Mouse (Mus musculus) megakaryocyte-erythroid progenitor cell, adult 5-6 weeks (primary cell): ENCODE data around the gene Tdrd12. TPM values are rescaled to one million over a fixed set of nuclear protein-coding genes. Genes with fewer than 3 reads are reported as not detected.
"Not testable (repeated sequence)": the region's sequence is repeated elsewhere in the genome, so short reads cannot be mapped to it uniquely, and the experiment has no call there.

ENCODE experiments used
- ATAC-seq: replicated peaks from 2 replicates; pipeline ENCODE4 v1.8.0; 2016; ENCODE audit warnings: mild to moderate bottlenecking, inconsistent platforms; ENCODE audit not compliant: severe bottlenecking, poor library complexity, low FRiP score, low TSS enrichment
- total RNA-seq, 2 experiments: library from RNA; stranded (forward) in 1 of 2; stranded (reverse) in 1 of 2; fragments of 200-1000, 215-1000 nt in 1 of 2; fragments of >200 nt in 1 of 2; fragmentation: Nextera tagmentation in 1 of 2; gene quantifications; 2 replicates each; pipeline ENCODE4 v1.2.3; 2014 to 2017

The Tdrd12 gene
- total RNA-seq (2014; fragmentation: Nextera tagmentation): 0.11 TPM in 1 of 2 replicates, not detected in the other
- total RNA-seq (2017): not detected in 2 replicates

- ATAC-seq: 0 out of 2 replicates have a peak, but pooled peaks have one; percentile 30
These were observed at the start of gene Tdrd12 for GRCm38 (mm10) chr7:35537562-35537961. TSS of gene Tdrd12 (minus strand) at chr7:35537745.

DNA sequence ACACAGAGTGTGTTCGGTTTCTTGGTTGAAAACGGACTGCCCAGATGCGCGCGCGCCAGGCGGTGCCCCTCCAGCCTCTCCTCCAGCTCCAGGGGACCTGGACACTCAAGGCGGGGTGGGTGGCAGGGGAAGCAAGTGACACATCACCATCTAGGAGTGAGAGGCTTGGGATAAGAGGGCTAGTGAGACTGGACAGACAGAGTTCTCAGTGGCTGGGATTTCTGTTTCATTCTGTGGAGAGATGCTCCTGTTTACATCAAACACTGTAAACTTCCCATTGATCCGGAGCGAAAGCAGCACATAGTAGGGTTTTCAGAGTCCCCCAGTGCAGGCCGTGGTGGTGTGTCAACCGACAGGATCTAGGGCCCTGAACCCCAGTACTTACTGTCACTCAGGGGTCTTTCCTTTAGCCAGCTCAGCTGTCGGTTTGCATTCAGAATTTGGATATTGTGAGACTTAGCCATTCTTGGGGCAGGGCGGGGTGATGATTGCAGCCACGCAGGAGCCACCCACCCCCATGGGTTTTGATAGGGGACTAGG lies 49.4 kb upstream of the Tdrd12 start:
- no peak for ATAC-seq

- peak; percentile 82 for ATAC-seq
These were observed 48.7 kb upstream of the Tdrd12 start, which contains the start of gene Ankrd27 for GRCm38 (mm10) chr7:35586055-35586905. TSS of gene Ankrd27 (plus strand) at chr7:35586244.

- peak; percentile 46 for ATAC-seq
These were observed 47.9 kb upstream of the Tdrd12 start, which contains the start of gene Rgs9bp for GRCm38 (mm10) chr7:35585191-35586054. TSS of gene Rgs9bp (minus strand) at chr7:35585582.

- ATAC-seq: no peak
These were observed 47.2 kb upstream of the Tdrd12 start for GRCm38 (mm10) chr7:35584786-35585190.

DNA sequence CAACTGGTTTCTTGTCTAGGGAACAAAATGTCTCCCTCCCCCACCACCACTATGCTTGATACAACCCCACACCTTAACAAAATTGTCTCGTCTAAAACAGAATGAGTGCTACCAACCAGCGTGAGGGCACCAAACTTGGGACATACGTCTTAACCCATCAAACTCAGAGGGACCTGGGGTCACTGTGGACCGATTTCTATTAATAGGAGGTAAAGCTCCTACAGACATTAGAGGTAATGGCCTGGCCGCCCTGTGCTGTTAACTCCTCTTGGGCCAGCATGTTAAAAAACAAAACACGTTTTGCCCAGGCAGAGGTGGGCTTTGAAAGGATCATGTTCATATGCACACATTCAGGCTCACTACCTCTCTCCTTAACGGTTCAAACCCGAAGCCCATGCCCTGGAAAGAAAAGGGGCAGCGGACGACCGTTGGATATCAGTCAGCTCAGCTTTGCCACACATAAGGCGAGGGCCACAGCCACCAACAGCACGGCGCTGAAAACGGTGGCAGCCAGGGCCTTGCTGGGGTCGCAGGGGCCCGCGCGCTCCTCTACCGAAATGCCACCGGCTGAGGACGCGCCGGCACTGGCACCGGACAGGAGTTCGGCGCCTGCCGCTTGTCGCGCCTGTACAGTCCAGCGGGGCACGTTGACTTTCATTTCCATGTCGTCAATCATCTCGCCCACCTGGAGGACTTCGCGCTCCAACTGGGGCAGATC lies 46.7 kb upstream of the Tdrd12 start:
- no peak for ATAC-seq

DNA sequence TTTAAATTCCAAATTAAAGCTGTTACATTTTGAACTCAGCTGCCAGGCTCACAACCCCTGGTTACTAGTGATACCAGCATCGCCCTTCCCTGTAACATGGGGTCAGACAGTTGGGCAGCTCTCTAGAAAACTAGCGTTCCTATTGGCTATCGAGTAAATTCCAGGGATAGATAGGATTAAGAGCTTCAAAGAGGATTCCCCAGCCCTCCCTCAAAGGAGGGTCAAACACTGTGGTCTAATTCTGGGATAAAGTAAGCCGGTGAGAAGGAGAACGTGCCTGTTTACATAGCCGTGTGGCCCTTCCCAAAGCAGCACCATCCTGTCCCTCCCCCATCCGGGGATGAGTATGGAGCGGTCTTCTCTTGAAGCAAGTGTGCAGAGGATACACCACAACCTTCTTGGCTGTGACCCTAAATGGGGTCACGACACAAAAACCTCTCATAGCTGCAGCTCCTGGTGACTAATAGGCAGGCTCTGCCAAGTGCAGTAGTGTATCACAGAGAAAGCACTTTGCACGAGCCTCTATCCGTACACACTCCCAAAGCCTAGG lies 46.0 kb upstream of the Tdrd12 start:
- no peak for ATAC-seq

DNA sequence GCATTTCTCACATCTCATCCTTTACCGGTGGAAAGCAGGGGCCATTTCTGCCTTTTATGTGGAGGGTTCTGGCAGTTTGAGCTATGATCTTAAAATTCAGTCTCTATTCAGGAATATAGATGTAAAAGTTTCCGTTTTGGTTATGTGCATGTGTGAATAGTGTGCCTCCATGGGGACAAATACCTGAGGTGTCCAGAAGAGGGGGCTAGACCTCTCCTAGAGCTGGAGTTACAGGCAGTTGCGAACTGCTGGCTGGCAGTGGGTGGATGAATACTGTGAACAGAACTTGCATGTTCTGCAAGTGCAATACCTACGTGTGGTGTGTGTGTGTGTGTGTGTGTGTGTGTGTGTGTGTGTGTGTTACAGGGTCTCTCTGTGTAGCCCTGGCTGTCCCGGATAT lies 45.2 kb upstream of the Tdrd12 start:
- no peak for ATAC-seq

DNA sequence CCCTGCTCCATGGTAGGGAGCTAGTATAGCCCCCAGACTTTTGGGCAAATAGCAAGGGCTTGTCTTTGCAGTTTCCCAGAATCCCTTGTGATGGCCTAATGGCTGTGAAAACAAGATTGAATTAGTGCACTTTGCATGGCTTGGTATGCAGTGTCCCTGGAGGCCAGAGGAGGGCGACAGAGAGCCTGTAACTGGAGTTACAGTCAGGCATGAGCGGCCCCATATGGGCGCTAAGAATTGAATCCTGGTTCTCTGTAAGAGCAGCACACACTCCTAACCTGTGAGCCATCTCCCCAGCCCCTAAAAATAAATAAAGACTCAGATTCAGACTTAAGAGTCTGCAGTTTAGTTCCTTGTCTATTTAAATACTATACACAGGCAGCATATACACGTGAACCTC lies 42.3 kb upstream of the Tdrd12 start:
- peak; percentile 75 for ATAC-seq

GRCm38 (mm10) chr7:35570883-35571282 lies 33.3 kb upstream of the Tdrd12 start:
- ATAC-seq: not testable (repeated sequence)

GRCm38 (mm10) chr7:35569724-35570123 lies 32.2 kb upstream of the Tdrd12 start:
- not testable (repeated sequence) for ATAC-seq

DNA sequence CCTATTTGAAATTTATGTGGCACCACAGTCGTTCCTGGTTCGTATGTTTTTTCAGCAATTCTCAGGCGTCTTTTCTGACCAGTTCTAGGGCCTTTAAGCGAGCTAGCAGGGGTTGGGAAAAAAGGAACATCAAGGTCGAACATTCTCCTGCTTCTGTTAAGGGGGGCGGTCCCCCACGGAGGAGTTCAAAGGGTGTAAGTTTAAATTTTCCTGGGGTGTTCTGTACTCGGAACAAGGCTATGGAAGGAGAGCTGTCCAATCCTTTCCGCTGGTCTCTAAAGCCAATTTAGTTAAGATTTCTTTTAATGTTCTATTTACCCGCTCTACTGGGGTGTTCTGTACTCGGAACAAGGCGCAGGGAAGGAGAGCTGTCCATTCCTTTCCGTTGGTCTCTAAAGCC lies 28.4 kb upstream of the Tdrd12 start:
- not testable (repeated sequence) for ATAC-seq

DNA sequence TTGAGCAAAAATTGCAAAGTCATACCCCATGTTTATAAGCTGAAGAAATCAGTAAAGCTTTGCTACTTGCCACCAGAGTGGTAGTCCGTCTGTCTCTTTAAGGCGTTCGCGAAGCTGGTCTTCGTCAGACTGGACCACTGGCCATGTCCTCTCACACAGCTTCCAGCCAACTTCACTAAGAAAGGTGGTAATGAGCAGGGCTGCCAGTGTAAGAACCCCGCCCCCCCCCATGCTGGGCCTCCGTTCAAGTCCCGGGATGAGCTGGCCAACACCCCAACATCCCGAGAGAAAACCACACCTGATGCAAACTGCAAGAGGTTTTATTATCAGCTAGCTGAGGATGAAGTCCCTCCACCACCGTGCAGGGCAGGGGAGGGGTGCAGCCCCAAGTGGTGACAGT lies 27.3 kb upstream of the Tdrd12 start:
- ATAC-seq: not testable (repeated sequence)

DNA sequence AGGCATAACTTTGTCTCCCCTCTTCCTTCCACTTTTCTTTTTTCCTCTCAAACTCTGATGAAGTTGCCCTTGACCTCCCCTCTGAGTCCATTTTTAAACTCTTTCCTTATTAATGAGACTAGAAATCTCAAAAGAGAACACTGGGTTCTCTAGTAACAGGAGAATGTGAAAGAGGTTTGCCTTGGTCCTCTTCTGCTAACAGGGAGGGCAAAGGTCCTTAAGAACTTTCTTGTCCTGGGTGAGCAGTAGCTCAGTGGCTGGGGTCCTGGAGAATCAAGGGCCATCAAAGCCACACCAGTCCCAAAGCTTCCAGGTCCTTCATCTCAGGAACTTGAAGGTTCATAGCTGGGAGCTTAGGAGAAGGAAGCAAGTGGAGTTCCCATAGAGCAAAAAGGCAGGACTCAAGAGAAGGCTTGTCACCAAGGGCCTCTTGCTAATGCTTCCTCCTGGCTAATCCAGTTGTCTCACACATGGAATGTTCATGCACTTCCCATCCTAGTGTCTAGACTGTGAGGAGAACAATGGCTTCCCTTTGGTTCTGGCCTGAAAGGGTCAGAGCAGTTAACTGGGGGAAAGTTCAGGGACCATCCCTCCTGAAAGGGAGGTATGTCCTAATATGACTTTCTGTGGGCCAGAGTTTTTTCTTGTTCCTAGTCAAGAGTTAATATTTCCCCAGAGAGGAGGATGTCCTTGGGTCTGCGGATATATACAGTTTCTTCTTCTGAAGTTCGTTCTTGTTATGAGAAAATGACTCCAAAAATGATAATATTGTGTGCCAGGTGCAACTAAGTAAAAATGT lies 26.7 kb upstream of the Tdrd12 start:
- no peak for ATAC-seq

DNA sequence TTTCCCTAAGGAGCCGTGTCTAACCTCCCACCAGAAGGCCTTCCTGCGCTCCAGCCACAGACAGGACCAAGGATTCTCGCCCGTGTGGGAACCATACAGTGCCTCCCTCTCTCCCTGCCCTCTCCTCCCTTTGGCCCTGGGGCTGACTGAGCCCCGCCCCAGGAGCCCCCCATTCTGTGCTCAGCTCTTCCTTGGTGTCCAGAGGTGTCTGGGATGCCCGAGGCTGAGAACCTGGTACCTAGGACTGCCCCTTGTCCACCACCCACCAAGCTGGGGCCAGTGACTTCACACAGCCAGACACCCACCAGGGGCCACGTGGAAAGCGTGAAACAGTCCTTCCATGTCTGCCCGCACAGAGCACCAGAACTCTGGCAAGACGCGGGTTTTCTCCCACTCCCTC lies 25.5 kb upstream of the Tdrd12 start:
- ATAC-seq: no peak

GRCm38 (mm10) chr7:35559838-35560237 lies 22.3 kb upstream of the Tdrd12 start:
- ATAC-seq: peak; percentile 41

DNA sequence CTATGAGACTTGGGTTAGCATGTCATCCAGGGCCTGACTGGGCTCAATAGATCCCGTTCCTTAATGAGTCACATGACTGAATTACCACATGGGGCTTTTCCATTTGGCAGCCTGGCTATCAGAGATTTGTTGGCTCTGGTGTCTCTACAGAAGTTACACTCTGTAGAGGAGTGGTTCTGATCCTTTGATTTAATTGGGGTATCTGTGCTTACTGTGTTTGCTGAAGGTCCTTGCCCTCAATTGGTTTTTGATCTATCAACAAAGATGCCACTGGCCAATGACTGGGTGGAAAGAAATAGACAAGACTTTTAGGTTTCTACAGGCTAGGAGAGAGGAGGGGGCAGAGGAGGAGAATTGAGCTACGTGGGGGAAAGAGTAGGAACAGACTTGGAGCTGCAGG lies 21.1 kb upstream of the Tdrd12 start:
- no peak for ATAC-seq

GRCm38 (mm10) chr7:35557577-35557976 lies 20.0 kb upstream of the Tdrd12 start:
- ATAC-seq: peak; percentile 44
